Mouse (Mus musculus) small intestine, adult 2 months (tissue): Measurements from ENCODE around the gene Plcxd2.

Experiments
- CTCF ChIP-seq: fragments of 200-500 bp; IDR thresholded peaks from 2 replicates; pipeline ENCODE4 v1.5.1; 2012; ENCODE audit warnings: low read depth, mild to moderate bottlenecking, control low read depth, inconsistent platforms, low read length, moderate library complexity, mixed read lengths; ENCODE audit not compliant: insufficient replicate concordance, insufficient read length; ENCODE audit errors: extremely low read depth
- POLR2A ChIP-seq: fragments of 200-500 bp; IDR thresholded peaks from 2 replicates; pipeline ENCODE4 v1.6.1; 2012; ENCODE audit warnings: low read depth, mild to moderate bottlenecking, control low read depth, inconsistent platforms, low read length, moderate library complexity

DNA sequence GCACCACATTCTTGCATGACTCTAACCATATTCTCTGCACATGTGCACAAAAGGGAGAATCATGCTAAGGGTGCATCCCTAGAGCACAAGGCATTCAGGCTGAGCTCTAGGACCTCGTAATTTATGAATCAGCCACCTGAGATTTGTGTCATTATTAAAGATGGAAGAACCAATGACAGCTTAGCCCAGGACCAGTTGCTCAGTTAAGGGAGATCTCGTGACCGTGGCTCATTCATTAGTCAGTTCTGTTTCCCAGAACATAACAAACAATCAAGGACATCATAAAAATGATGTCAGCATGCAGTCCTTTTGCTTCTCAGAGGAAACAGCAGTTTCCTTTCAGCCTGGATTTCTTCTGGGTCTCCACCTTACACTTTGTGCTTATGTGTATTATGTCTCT is 49.0 kb downstream of the Plcxd2 start:
- TF ChIP-seq POLR2A (no peak), CTCF (no peak)
